Mouse (Mus musculus) neural tube, embryonic 13.5 days (tissue): ENCODE data around the gene Eci3. TPM values are rescaled to one million over a fixed set of nuclear protein-coding genes. Genes with fewer than 3 reads are reported as not detected.
"Not testable (repeated sequence)": the region's sequence is repeated elsewhere in the genome, so short reads cannot be mapped to it uniquely, and the experiment has no call there.

Source experiments
- ATAC-seq: fragments of 200-750 bp; cut with Nextera tagmentation; 2 replicates; pipeline ENCODE4 v1.8.0; 2017; ENCODE audit warnings: low read depth, mild to moderate bottlenecking, moderate TSS enrichment, moderate library complexity
- H3K27ac ChIP-seq: fragments of 300-500 bp; sonication (generic); replicated peaks from 2 replicates; pipeline ENCODE4 v1.5.1; 2015; ENCODE audit warnings: moderate library complexity, mild to moderate bottlenecking, inconsistent platforms
- H3K27me3 ChIP-seq: fragments of 300-500 bp; sonication (generic); 2 replicates; pipeline ENCODE4 v1.6.1; 2015; ENCODE audit warnings: mild to moderate bottlenecking, inconsistent platforms
- H3K36me3 ChIP-seq: fragments of 300-500 bp; sonication (generic); 2 replicates; pipeline ENCODE4 v1.6.1; 2015; ENCODE audit warnings: mild to moderate bottlenecking, inconsistent platforms
- H3K4me1 ChIP-seq: fragments of 300-500 bp; sonication (generic); replicated peaks from 2 replicates; pipeline ENCODE4 v1.6.1; 2015; ENCODE audit warnings: inconsistent platforms
- H3K4me2 ChIP-seq: fragments of 300-500 bp; sonication (generic); 2 replicates; pipeline ENCODE4 v1.6.1; 2015; ENCODE audit warnings: inconsistent platforms, mild to moderate bottlenecking, moderate library complexity
- H3K4me3 ChIP-seq: fragments of 300-500 bp; sonication (generic); 2 replicates; pipeline ENCODE4 v1.5.1; 2015; ENCODE audit warnings: mild to moderate bottlenecking, inconsistent platforms
- H3K9ac ChIP-seq: fragments of 300-500 bp; sonication (generic); 2 replicates; pipeline ENCODE4 v1.6.1; 2015; ENCODE audit warnings: moderate library complexity, mild to moderate bottlenecking, inconsistent platforms
- H3K9me3 ChIP-seq: fragments of 300-500 bp; sonication (generic); 2 replicates; pipeline ENCODE4 v1.6.1; 2016; ENCODE audit warnings: inconsistent platforms
- WGBS: fragments of 180-500 bp; shearing (Covaris S2); methylation state at CpG from one replicate; pipeline ENCODE4 v1.1.7; 2015; 5-methylcytosine and 5-hydroxymethylcytosine counted together
- polyA plus RNA-seq: library from polyadenylated mRNA; unstranded; fragments of >200 nt; fragmentation: Nextera tagmentation; extraction: Ambion mirVana; gene quantifications from 2 replicates; pipeline ENCODE4 v1.2.1, GENCODE M21; 2015

Gene Eci3
- polyA plus RNA-seq, 1 experiment from 2014 or later, result 0.29 TPM

DNA sequence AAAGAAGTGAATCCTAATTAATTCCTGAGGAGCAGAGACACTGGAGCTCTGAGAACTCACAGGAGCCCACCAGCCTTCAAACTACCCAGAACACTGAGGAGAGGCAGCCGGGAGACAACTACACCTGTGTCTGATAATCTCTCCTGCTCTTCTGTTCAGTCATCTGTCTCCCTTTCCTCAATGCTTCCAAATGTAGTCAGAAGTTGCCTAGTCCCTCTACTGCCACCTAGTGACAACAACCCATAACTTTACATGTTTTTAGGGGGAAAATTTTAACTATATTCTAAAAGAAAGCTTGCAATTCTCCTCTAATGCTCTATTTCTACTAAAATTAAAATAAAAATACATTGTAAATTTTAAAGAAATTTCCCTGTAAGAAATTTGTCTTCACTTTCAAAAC lies 9.5 kb upstream of the Eci3 start:
- no peak overlapping the region for H3K27ac ChIP-seq
- WGBS, result 56% methylated on average over 1 of the region's 1 CpGs
- H3K4me3 ChIP-seq, result no peak overlapping the region
- H3K9ac ChIP-seq, result no peak overlapping the region
- no peak overlapping the region for H3K4me2 ChIP-seq
- ATAC-seq, result no peak
- H3K4me1 ChIP-seq, result no peaks in the 10 kb centered on the region
- H3K9me3 ChIP-seq, result no peaks in the 10 kb centered on the region
- H3K36me3 ChIP-seq, result peaks cover 19% of the 10 kb centered on the region
- no peaks in the 10 kb centered on the region for H3K27me3 ChIP-seq

DNA sequence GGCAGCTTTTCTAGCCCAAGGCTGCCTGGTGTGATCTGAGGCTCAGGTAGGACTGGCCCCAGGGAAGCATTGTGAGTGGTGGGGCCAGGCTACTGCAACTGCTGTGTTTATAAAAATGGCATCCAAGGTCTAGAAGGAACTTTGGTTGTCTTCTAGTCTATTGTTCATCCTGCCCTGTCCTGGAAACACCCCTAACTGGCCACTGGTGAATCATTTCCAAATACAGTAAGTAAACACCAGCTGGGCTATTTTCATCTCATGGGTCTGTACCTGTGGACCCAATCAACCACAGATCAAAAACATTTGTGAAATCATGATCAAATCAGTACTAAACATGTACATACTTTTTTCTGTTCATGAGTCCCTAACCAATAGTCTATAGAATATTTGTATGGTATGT lies 8.8 kb upstream of the Eci3 start:
- not testable (repeated sequence) for H3K9ac ChIP-seq, H3K4me3 ChIP-seq, H3K27ac ChIP-seq, H3K4me1 ChIP-seq, ATAC-seq, H3K27me3 ChIP-seq, H3K9me3 ChIP-seq, H3K4me2 ChIP-seq
- H3K36me3 ChIP-seq, result peaks cover 12% of the 10 kb centered on the region

DNA sequence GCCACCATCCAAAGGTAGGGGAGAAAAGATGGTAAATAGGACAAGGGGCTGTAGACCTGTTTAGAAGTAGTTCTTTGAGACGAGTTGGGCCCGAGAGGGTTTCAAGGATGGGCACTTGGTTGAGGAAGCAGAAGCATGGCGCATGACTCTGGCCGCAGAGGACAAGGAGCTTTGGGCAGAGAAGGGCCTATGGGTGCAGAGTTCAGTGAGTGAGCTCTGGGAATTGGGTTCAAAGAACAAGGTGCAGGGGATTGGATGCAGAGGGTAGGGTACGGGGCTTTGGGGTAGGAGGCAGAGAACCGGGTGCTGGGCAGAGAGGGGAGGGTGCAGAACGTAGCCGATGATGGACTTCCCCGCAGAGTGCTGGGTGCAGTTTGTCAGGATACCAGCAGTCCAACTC lies 2.0 kb upstream of the Eci3 start:
- not testable (repeated sequence) for H3K4me3 ChIP-seq, H3K36me3 ChIP-seq, H3K9me3 ChIP-seq, H3K4me2 ChIP-seq, H3K9ac ChIP-seq, ATAC-seq, H3K27ac ChIP-seq
- 72% methylated on average over 9 of the region's 9 CpGs for WGBS
- H3K27me3 ChIP-seq, result peaks cover 24% of the 10 kb centered on the region
- H3K4me1 ChIP-seq, result peaks cover 19% of the 10 kb centered on the region

DNA sequence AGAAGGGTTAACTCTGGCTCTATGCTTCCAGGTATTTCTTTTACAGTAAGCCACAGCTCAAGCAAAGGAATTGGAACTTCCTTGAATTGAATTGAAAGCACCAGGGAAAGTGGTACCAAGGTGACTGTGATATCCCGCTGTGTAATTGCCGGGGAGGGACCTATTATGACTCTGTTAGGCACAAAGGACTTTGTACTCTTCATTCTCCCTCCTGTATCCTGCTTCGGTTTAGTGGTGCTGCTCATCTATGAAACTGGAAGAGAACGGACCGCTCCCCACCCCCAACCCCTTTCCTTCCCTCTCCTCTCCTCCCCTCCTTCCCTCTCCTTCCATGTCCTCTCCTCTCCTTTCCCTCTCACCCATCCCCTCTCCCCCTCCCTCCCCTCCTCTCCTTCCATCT lies 1.3 kb upstream of the Eci3 start:
- no peak overlapping the region for H3K27ac ChIP-seq
- H3K9ac ChIP-seq, result no peak overlapping the region
- peak; percentile 23; the same call in 1 of the 2 replicates for ATAC-seq
- peaks cover 24% of the 10 kb centered on the region for H3K27me3 ChIP-seq
- H3K4me2 ChIP-seq, result peak overlapping the region; percentile 71
- WGBS, result 6% methylated on average over 5 of the region's 5 CpGs
- H3K4me3 ChIP-seq, result peak overlapping the region; percentile 39
- H3K9me3 ChIP-seq, result no peaks in the 10 kb centered on the region
- H3K4me1 ChIP-seq, result peaks cover 19% of the 10 kb centered on the region
- H3K36me3 ChIP-seq, result no peaks in the 10 kb centered on the region

DNA sequence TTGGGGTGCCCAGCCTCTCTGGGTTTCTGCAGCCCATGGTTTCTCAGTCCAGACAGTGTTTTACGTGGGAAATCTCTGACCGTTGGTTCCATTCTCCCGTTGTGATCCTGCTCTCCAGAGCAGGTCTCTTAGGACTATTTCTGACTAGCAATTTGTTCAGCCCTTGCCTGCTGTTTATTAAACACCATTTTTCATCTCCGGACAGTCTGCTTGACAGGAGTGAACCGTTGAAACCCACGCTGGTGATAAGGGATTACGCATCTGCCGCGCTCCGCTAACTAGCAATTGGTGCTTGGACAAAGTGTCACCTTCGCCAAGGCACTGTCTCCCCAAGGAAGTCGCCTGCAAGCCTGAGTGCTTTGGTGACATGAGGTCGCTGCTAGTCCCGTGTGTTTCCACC lies 809 bp upstream of the Eci3 start:
- Histone ChIP-seq H3K4me2 (peak overlapping the region; percentile 71), H3K9me3 (no peaks in the 10 kb centered on the region), H3K27me3 (peaks cover 24% of the 10 kb centered on the region), H3K36me3 (no peaks in the 10 kb centered on the region), H3K9ac (peak overlapping the region; percentile 62), H3K27ac (no peak overlapping the region), H3K4me1 (peaks cover 19% of the 10 kb centered on the region), H3K4me3 (peak overlapping the region; percentile 39)
- ATAC-seq, result peak; percentile 71
- 3% methylated on average over 14 of the region's 14 CpGs for WGBS

DNA sequence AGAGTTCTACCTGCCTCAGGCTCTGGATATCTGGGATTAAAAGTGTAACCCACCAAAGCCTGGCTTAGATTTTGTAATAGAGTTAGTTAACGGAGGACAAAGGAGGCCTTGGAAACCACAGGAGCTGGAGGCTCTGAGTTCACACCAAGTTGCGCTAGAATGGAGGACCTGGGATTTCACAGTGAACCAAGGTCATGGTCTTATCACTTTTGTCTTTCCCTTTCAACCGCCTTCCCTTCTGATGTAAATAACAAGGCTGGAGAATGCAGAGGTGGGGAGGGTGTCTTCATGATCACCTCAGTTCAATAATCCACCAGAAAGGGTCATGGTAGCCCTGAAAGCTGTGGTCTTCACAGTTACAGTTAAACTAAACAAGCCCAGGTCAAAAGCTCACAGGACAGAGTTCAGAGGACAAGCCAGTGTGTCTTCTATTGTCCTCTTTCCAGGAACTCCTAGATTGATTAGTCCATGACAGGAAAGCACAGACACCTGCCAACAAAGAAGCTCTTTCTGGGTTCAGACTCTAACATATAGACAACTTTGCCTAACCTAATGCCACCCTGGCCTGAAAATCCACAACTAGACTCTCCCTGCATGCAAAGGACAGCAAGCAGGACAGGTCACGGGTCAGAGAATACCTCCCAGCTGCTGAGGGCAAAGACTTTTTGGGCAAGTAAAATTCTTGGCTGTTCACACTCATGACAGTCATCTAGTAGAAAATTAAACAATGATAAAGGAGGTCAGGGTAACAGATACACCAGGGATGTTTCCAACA lies 2.4 kb downstream of the Eci3 start:
- Histone ChIP-seq H3K27me3 (peaks cover 22% of the 10 kb centered on the region), H3K4me2 (no peak overlapping the region), H3K27ac (no peak overlapping the region), H3K36me3 (no peaks in the 10 kb centered on the region), H3K4me3 (no peak overlapping the region), H3K4me1 (peaks cover 19% of the 10 kb centered on the region), H3K9me3 (no peaks in the 10 kb centered on the region), H3K9ac (no peak overlapping the region)
- ATAC-seq, result no peak
- 87% methylated on average over 4 of the region's 4 CpGs for WGBS

DNA sequence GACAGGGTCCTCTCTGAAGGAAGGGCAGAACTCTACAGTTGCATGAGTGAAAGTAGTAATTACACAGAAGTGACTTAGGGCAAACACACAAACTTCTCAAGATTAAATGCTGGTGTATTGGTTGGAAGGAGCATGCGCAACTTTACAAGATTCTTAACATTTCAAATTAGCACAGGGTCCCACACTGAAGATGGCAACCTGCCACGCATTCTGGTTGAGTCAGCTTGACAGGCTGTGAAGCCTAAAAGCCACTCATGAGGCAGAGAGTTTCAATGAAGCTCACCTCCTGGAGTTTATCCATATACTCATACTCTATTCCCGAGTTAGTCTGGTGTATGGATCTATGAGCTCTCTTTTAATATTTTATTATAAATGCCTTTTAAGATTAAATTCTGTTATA lies 5.5 kb downstream of the Eci3 start:
- H3K4me2 ChIP-seq, H3K9me3 ChIP-seq, H3K27me3 ChIP-seq, H3K36me3 ChIP-seq, H3K4me1 ChIP-seq, H3K27ac ChIP-seq, H3K9ac ChIP-seq, ATAC-seq, H3K4me3 ChIP-seq: not testable (repeated sequence)
- 91% methylated on average over 3 of the region's 3 CpGs for WGBS

DNA sequence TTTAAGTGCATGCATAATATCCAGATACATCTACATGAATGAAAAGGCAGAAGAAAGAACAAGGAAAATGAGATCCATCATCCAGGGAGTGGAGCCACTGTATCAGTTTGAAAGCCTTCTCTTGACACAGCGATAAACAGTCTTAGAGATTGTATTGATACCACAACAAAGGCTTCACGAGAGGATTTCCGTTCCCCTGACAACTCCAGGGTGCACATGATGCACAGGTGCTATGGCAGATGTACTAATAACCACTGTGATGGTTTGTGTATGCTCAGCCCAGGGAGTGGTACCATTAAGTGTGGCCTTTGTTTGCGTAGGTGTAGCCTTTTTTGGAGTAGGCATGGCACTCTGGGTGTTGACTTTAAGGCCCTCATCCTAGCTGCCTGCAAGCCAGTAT lies 6.7 kb downstream of the Eci3 start:
- WGBS, result 90% methylated on average over 4 of the region's 4 CpGs
- no peak overlapping the region for H3K9ac ChIP-seq
- H3K9me3 ChIP-seq, result no peaks in the 10 kb centered on the region
- no peaks in the 10 kb centered on the region for H3K27me3 ChIP-seq
- no peaks in the 10 kb centered on the region for H3K4me1 ChIP-seq
- no peak overlapping the region for H3K27ac ChIP-seq
- H3K4me2 ChIP-seq, result no peak overlapping the region
- no peak overlapping the region for H3K4me3 ChIP-seq
- no peaks in the 10 kb centered on the region for H3K36me3 ChIP-seq
- no peak for ATAC-seq

DNA sequence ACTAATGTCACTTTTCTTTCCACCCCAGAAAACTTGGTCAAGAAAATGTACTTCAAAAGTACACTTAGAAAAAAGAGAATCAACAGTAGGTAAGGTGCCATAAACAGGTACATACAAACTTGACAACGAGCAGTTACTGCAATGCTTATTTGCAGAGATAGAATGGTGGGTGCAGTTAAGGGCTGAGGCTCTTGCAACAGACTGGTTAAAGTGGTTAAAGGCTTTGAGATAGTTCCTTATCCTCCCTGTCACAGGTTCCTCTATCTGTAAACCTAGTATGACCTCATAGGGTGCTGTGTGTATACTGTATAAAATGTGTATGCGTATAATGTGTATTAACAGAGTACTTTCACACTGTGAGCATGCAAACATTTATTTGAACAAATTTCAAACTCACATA lies 12.2 kb downstream of the Eci3 start:
- H3K4me3 ChIP-seq, H3K27me3 ChIP-seq, H3K4me1 ChIP-seq, H3K4me2 ChIP-seq, H3K36me3 ChIP-seq, H3K9me3 ChIP-seq, H3K27ac ChIP-seq, ATAC-seq, H3K9ac ChIP-seq: not testable (repeated sequence)
- WGBS, result 95% methylated on average over 2 of the region's 2 CpGs

DNA sequence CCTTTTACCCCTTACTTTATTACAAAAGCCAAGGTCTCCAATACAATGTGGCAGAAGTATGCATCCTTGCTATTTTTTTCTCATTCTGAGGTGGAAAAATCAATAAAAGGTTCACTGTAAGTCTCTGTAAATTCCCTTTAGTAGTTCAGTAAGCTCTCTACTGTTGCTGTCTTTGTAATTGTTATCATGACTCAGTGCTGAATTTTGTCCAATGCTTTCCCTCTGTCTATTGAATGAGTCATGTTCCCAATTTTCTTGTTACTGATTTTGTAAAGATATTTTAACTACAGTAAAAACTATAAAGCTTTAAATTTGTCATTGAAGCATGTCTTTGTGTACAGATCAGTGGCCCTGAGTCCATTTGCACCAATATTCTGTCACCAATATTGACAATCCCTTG lies 21.2 kb downstream of the Eci3 start:
- no peak overlapping the region for H3K27ac ChIP-seq
- H3K36me3 ChIP-seq, result no peaks in the 10 kb centered on the region
- H3K4me1 ChIP-seq, result no peaks in the 10 kb centered on the region
- H3K4me2 ChIP-seq, result no peak overlapping the region
- no peak overlapping the region for H3K9ac ChIP-seq
- no peaks in the 10 kb centered on the region for H3K9me3 ChIP-seq
- H3K4me3 ChIP-seq, result no peak overlapping the region
- no peaks in the 10 kb centered on the region for H3K27me3 ChIP-seq
- ATAC-seq, result no peak

DNA sequence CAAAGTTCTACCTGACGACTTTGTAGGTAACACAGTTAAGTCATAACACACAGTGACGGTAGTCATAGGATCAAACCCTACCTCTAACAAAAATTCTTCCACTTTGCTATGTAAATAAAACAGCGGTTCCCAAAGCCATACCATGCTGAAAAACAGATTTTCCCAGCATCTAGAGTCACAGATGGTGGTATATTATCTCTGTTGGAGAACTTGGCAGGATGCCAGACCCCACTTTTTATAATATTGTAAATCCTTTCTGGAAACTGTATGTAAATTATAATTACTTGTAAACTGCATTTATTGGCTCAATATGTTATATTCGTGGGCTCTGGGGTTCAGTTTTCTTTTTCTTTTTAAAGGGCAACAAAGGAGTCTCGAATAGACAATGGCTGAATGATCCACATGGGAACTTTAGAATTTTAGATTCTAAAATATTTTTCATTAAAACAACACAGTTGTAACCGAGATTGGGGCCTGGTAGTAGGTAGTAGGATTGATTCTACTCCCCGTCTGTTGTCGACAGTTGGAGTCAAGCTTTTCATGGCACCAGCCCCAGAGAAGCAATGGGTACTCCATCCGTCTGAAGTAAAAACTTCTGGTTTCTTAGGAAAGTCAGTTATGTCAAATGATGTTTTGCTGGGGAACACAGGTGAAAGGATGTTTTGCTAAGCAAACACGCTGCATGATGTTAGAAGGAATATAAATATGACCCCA lies 28.5 kb downstream of the Eci3 start:
- no peak overlapping the region for H3K27ac ChIP-seq
- H3K9me3 ChIP-seq, result no peaks in the 10 kb centered on the region
- no peaks in the 10 kb centered on the region for H3K4me1 ChIP-seq
- H3K27me3 ChIP-seq, result no peaks in the 10 kb centered on the region
- ATAC-seq, result no peak
- H3K4me2 ChIP-seq, result no peak overlapping the region
- no peak overlapping the region for H3K4me3 ChIP-seq
- H3K9ac ChIP-seq, result no peak overlapping the region
- WGBS, result 71% methylated on average over 10 of the region's 10 CpGs
- H3K36me3 ChIP-seq, result no peaks in the 10 kb centered on the region

DNA sequence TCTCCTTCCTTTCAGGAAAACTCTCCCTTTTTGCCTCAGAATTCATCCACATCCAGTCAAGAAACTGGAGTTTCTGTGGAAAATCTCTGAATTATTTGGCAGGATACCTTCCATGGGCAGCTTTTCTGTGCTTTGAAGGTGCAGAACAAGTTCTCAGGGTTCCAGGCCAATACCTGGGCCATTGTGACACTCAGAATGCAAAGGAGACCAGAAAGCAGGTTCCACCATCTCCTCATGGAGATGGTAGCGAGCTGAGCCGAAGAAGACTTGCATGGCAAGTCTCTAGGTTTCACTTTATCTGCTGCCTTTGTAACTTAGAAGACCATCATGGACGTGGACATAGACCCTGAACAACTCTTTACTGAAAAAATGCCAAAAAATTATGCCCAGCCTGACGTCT lies 39.4 kb downstream of the Eci3 start, which contains the start of the genes Fam217a and 4933417A18Rik:
Gene Fam217a (minus strand): TSS at position 101 of the 400 bp plus-strand sequence.
Gene 4933417A18Rik (plus strand): TSS at position 200 of the 400 bp plus-strand sequence.
- Histone ChIP-seq H3K27me3 (no peaks in the 10 kb centered on the region), H3K9ac (no peak within 1 kb of the TSS), H3K4me3 (no peak within 1 kb of the TSS), H3K4me2 (no peak within 1 kb of the TSS), H3K27ac (no peak within 1 kb of the TSS), H3K36me3 (no peaks in the 10 kb centered on the region), H3K9me3 (no peaks in the 10 kb centered on the region), H3K4me1 (no peaks in the 10 kb centered on the region)
- ATAC-seq, result no peak
- WGBS, result 81% methylated on average over 4 of the region's 4 CpGs
